Mouse (Mus musculus): ENCODE measurements around the gene Bcl7c. TPM values are rescaled to one million over a fixed set of nuclear protein-coding genes. Genes with fewer than 3 reads are reported as not detected.

Bcl7c gene
- total and polyA plus RNA-seq, 2 experiments from 2014 or later: 49.2 to 131 TPM

- H3K9me3 ChIP-seq (ENCODE audit: low read length): no peaks in the 10 kb centered on the region
- H3K4me2 ChIP-seq (ENCODE audit: low read depth, low read length, poor library complexity, severe bottlenecking): peak overlapping the region; percentile 93
- DNase-seq (ENCODE audit: low spot score): peak; percentile 11
- peak overlapping the region; percentile 94 for H3K9ac ChIP-seq (replicated peaks; ENCODE audit: low read length, poor library complexity, severe bottlenecking)
- H3K4me3 ChIP-seq (ENCODE audit: low read depth, low read length): peak overlapping the region; percentile 100
- H3K27me3 ChIP-seq (ENCODE audit: insufficient read depth, low read length): no peaks in the 10 kb centered on the region
- WGBS: under 1% methylated on average over 17 of the region's 44 CpGs
- peak overlapping the region; percentile 96 for H3K27ac ChIP-seq (ENCODE audit: low read depth, low read length)
- ATAC-seq (ENCODE audit: low FRiP score): 0 out of 2 replicates have a peak, but pooled peaks have one; percentile 45
- peaks cover 6% of the 10 kb centered on the region; the same call in 1 of the 2 replicates for H3K4me1 ChIP-seq (ENCODE audit: insufficient read depth, low read length)
- TF ChIP-seq CTCF (IDR thresholded peaks at IDR 0.05): no peak
- H3K36me3 ChIP-seq (ENCODE audit: insufficient read depth, low read length): peaks cover 30% of the 10 kb centered on the region
Measured at GRCm38 (mm10) chr7:127614511-127614890, 94.2 kb downstream of the Bcl7c start.

DNA sequence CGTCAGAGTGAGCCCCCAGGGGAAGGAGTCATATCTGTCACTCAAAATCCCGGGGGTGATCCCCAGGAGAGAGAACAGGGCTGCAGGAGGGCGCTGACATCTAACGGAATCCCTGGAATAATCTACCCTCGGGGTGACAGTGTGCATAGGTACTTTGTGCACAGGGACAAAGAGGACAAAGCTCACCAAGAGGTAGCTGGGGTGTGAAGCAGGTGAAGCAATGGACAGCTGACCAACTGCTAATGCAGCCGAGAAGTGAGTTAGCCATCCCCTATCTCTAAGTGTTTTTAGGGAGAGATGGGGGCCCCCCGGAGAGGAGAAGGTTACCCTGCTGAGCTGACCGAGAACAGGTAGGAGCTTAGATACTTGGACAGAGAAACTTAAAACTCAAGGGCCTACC, 94.6 kb downstream of the Bcl7c start:
- H3K9ac ChIP-seq (replicated peaks; ENCODE audit: low read length, poor library complexity, severe bottlenecking): peak overlapping the region; percentile 94
- H3K9me3 ChIP-seq (ENCODE audit: low read length): no peaks in the 10 kb centered on the region
- H3K4me2 ChIP-seq (ENCODE audit: low read depth, low read length, poor library complexity, severe bottlenecking): peak overlapping the region; percentile 93
- TF ChIP-seq CTCF (IDR thresholded peaks at IDR 0.05): no peak
- H3K36me3 ChIP-seq (ENCODE audit: insufficient read depth, low read length): peaks cover 33% of the 10 kb centered on the region
- H3K27me3 ChIP-seq (ENCODE audit: insufficient read depth, low read length): no peaks in the 10 kb centered on the region
- no peak for DNase-seq (ENCODE audit: low spot score)
- H3K27ac ChIP-seq (ENCODE audit: low read depth, low read length): peak overlapping the region; percentile 96; the same call in 1 of the 2 replicates
- peaks cover 6% of the 10 kb centered on the region; the same call in 1 of the 2 replicates for H3K4me1 ChIP-seq (ENCODE audit: insufficient read depth, low read length)
- peak overlapping the region; percentile 100 for H3K4me3 ChIP-seq (ENCODE audit: low read depth, low read length)
- WGBS: 14% methylated on average over 8 of the region's 8 CpGs
- no peak for ATAC-seq (ENCODE audit: low FRiP score)

DNA sequence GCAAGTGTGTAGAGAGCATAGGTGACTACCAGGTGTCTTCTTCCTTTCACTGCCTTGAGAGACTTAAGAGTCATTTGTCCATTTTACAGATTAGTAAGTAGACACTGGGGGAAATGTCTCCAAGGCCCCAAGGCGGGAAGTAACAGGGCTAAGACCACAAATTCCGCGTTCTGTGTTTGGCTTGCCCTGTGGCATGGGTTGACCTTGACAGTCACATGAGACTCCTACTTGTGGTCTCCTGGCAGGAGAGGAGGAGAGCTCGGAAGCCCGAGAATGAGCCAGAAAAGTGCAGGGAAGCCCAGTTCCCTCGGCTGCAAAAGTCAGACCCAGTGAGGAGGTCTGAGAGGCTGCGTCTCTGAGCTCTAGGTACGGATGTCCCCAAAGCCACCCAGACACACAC, 95.2 kb downstream of the Bcl7c start:
- peak overlapping the region; percentile 100; the same call in 1 of the 2 replicates for H3K4me3 ChIP-seq (ENCODE audit: low read depth, low read length)
- peak overlapping the region; percentile 94; the same call in 1 of the 2 replicates for H3K9ac ChIP-seq (replicated peaks; ENCODE audit: low read length, poor library complexity, severe bottlenecking)
- H3K27ac ChIP-seq (ENCODE audit: low read depth, low read length): no peak overlapping the region
- DNase-seq (ENCODE audit: low spot score) (no peak), ATAC-seq (ENCODE audit: low FRiP score) (no peak)
- peak overlapping the region; percentile 93; the same call in 1 of the 2 replicates for H3K4me2 ChIP-seq (ENCODE audit: low read depth, low read length, poor library complexity, severe bottlenecking)
- WGBS: 89% methylated on average over 8 of the region's 8 CpGs
- peaks cover 38% of the 10 kb centered on the region for H3K36me3 ChIP-seq (ENCODE audit: insufficient read depth, low read length)
- no peaks in the 10 kb centered on the region for H3K27me3 ChIP-seq (ENCODE audit: insufficient read depth, low read length)
- no peaks in the 10 kb centered on the region for H3K9me3 ChIP-seq (ENCODE audit: low read length)
- TF ChIP-seq CTCF (IDR thresholded peaks at IDR 0.05): no peak
- peaks cover 6% of the 10 kb centered on the region; the same call in 1 of the 2 replicates for H3K4me1 ChIP-seq (ENCODE audit: insufficient read depth, low read length)

- ATAC-seq (ENCODE audit: low FRiP score): no peak
- peaks cover 53% of the 10 kb centered on the region for H3K36me3 ChIP-seq (ENCODE audit: insufficient read depth, low read length)
- H3K4me2 ChIP-seq (ENCODE audit: low read depth, low read length, poor library complexity, severe bottlenecking): no peak overlapping the region
- no peaks in the 10 kb centered on the region for H3K9me3 ChIP-seq (ENCODE audit: low read length)
- H3K9ac ChIP-seq (replicated peaks; ENCODE audit: low read length, poor library complexity, severe bottlenecking): no peak overlapping the region
- 95% methylated on average over 26 of the region's 26 CpGs for WGBS
- H3K27ac ChIP-seq (ENCODE audit: low read depth, low read length): no peak overlapping the region
- DNase-seq (ENCODE audit: low spot score): no peak
- no peak overlapping the region for H3K4me3 ChIP-seq (ENCODE audit: low read depth, low read length)
- H3K27me3 ChIP-seq (ENCODE audit: insufficient read depth, low read length): no peaks in the 10 kb centered on the region
- TF ChIP-seq CTCF (IDR thresholded peaks at IDR 0.05): no peak
- H3K4me1 ChIP-seq (ENCODE audit: insufficient read depth, low read length): peaks cover 6% of the 10 kb centered on the region; the same call in 1 of the 2 replicates
Measured at GRCm38 (mm10) chr7:127611561-127611960, 97.2 kb downstream of the Bcl7c start.

MicroRNAs within 50 kb of the gene (microRNA counts, 519-probe panel; counts per million panel counts)
- microRNA mmu-miR-762: 528 counts per million, percentile 58 among the panel's probes with 10 or more counts

Small RNA genes within 50 kb of the gene (microRNA-seq; reads per million reads assigned to microRNA genes)
- not detected for gene Mir762 (ENCODE audit: borderline number of aligned reads)

Other genes starting within 250 kb of the Bcl7c start
- 36.2 and 38.7 TPM in 2 replicates for gene Prr14, start 249.3 kb downstream of the Bcl7c start, total RNA-seq (2014; rRNA removed)
- gene Prr14, start 249.3 kb downstream of the Bcl7c start, polyA plus RNA-seq (2015; fragmentation: Nextera tagmentation; extraction: Ambion mirVana): 28.2 and 28.3 TPM in 2 replicates
- gene Fbrs, start 229.7 kb downstream of the Bcl7c start, total RNA-seq (2014; rRNA removed): 41.0 and 44.8 TPM in 2 replicates
- gene Fbrs, start 229.7 kb downstream of the Bcl7c start, polyA plus RNA-seq (2015; fragmentation: Nextera tagmentation; extraction: Ambion mirVana): 9.6 and 11.8 TPM in 2 replicates
- gene Srcap, start 196.9 kb downstream of the Bcl7c start, total RNA-seq (2014; rRNA removed): 31.7 and 50.8 TPM in 2 replicates
- gene Srcap, start 196.9 kb downstream of the Bcl7c start, polyA plus RNA-seq (2015; fragmentation: Nextera tagmentation; extraction: Ambion mirVana): 25.9 and 30.4 TPM in 2 replicates
- gene Gm42715, start 189.3 kb downstream of the Bcl7c start, total RNA-seq (2014; rRNA removed): 19.6 and 32.1 TPM in 2 replicates
- 9.0 and 11.4 TPM in 2 replicates for gene Gm42715, start 189.3 kb downstream of the Bcl7c start, polyA plus RNA-seq (2015; fragmentation: Nextera tagmentation; extraction: Ambion mirVana)
- 1.9 and 2.7 TPM in 2 replicates for gene Tmem265, start 147.5 kb downstream of the Bcl7c start, total RNA-seq (2014; rRNA removed)
- gene Tmem265, start 147.5 kb downstream of the Bcl7c start, polyA plus RNA-seq (2015; fragmentation: Nextera tagmentation; extraction: Ambion mirVana): 8.7 and 9.7 TPM in 2 replicates
- gene Phkg2, start 135.6 kb downstream of the Bcl7c start, total RNA-seq (2014; rRNA removed): 54.0 and 60.9 TPM in 2 replicates
- gene Phkg2, start 135.6 kb downstream of the Bcl7c start, polyA plus RNA-seq (2015; fragmentation: Nextera tagmentation; extraction: Ambion mirVana): 62.5 and 64.7 TPM in 2 replicates
- gene Ccdc189, start 120.3 kb downstream of the Bcl7c start, total RNA-seq (2014; rRNA removed): 6.7 and 8.1 TPM in 2 replicates
- gene Ccdc189, start 120.3 kb downstream of the Bcl7c start, polyA plus RNA-seq (2015; fragmentation: Nextera tagmentation; extraction: Ambion mirVana): 11.8 and 13.5 TPM in 2 replicates
- gene Rnf40, start 120.2 kb downstream of the Bcl7c start, total RNA-seq (2014; rRNA removed): 34.5 and 42.9 TPM in 2 replicates
- gene Rnf40, start 120.2 kb downstream of the Bcl7c start, polyA plus RNA-seq (2015; fragmentation: Nextera tagmentation; extraction: Ambion mirVana): 38.1 and 40.9 TPM in 2 replicates
- 36.1 and 42.6 TPM in 2 replicates for gene Zfp629, start 93.1 kb downstream of the Bcl7c start, total RNA-seq (2014; rRNA removed)
- gene Zfp629, start 93.1 kb downstream of the Bcl7c start, polyA plus RNA-seq (2015; fragmentation: Nextera tagmentation; extraction: Ambion mirVana): 15.1 and 15.5 TPM in 2 replicates
- gene Ctf1, start 3.8 kb upstream of the Bcl7c start, total RNA-seq (2014; rRNA removed): 5.5 and 5.6 TPM in 2 replicates
- 3.2 and 3.8 TPM in 2 replicates for gene Ctf1, start 3.8 kb upstream of the Bcl7c start, polyA plus RNA-seq (2015; fragmentation: Nextera tagmentation; extraction: Ambion mirVana)
- not detected in 2 replicates for gene Ctf2, start 23.2 kb upstream of the Bcl7c start, total RNA-seq (2014; rRNA removed)
- not detected in 2 replicates for gene Ctf2, start 23.2 kb upstream of the Bcl7c start, polyA plus RNA-seq (2015; fragmentation: Nextera tagmentation; extraction: Ambion mirVana)
- gene Fbxl19, start 35.6 kb upstream of the Bcl7c start, total RNA-seq (2014; rRNA removed): 207 and 221 TPM in 2 replicates
- gene Fbxl19, start 35.6 kb upstream of the Bcl7c start, polyA plus RNA-seq (2015; fragmentation: Nextera tagmentation; extraction: Ambion mirVana): 5.9 and 8.3 TPM in 2 replicates
- 14.8 and 17.6 TPM in 2 replicates for gene Orai3, start 60.9 kb upstream of the Bcl7c start, total RNA-seq (2014; rRNA removed)
- 9.9 and 10.0 TPM in 2 replicates for gene Orai3, start 60.9 kb upstream of the Bcl7c start, polyA plus RNA-seq (2015; fragmentation: Nextera tagmentation; extraction: Ambion mirVana)
- 18.0 and 19.8 TPM in 2 replicates for gene Setd1a, start 67.7 kb upstream of the Bcl7c start, total RNA-seq (2014; rRNA removed)
- gene Setd1a, start 67.7 kb upstream of the Bcl7c start, polyA plus RNA-seq (2015; fragmentation: Nextera tagmentation; extraction: Ambion mirVana): 12.7 and 16.4 TPM in 2 replicates
- gene Gm49388, start 76.7 kb upstream of the Bcl7c start, total RNA-seq (2014; rRNA removed): not detected in 2 replicates
- not detected in 2 replicates for gene Gm49388, start 76.7 kb upstream of the Bcl7c start, polyA plus RNA-seq (2015; fragmentation: Nextera tagmentation; extraction: Ambion mirVana)
- 7.1 and 12.8 TPM in 2 replicates for gene Hsd3b7, start 91.7 kb upstream of the Bcl7c start, total RNA-seq (2014; rRNA removed)
- gene Hsd3b7, start 91.7 kb upstream of the Bcl7c start, polyA plus RNA-seq (2015; fragmentation: Nextera tagmentation; extraction: Ambion mirVana): 8.6 and 11.3 TPM in 2 replicates
- 6.7 and 7.1 TPM in 2 replicates for gene Stx4a, start 115.4 kb upstream of the Bcl7c start, total RNA-seq (2014; rRNA removed)
- gene Stx4a, start 115.4 kb upstream of the Bcl7c start, polyA plus RNA-seq (2015; fragmentation: Nextera tagmentation; extraction: Ambion mirVana): 20.0 and 20.7 TPM in 2 replicates
- 83.6 and 88.9 TPM in 2 replicates for gene Stx1b, start 115.6 kb upstream of the Bcl7c start, total RNA-seq (2014; rRNA removed)
- gene Stx1b, start 115.6 kb upstream of the Bcl7c start, polyA plus RNA-seq (2015; fragmentation: Nextera tagmentation; extraction: Ambion mirVana): 83.9 and 87.1 TPM in 2 replicates
- 32.3 and 33.8 TPM in 2 replicates for gene Zfp646, start 167.3 kb upstream of the Bcl7c start, total RNA-seq (2014; rRNA removed)
- gene Zfp646, start 167.3 kb upstream of the Bcl7c start, polyA plus RNA-seq (2015; fragmentation: Nextera tagmentation; extraction: Ambion mirVana): 3.8 and 4.2 TPM in 2 replicates
- 27.8 and 31.0 TPM in 2 replicates for gene Zfp668, start 167.9 kb upstream of the Bcl7c start, total RNA-seq (2014; rRNA removed)
- gene Zfp668, start 167.9 kb upstream of the Bcl7c start, polyA plus RNA-seq (2015; fragmentation: Nextera tagmentation; extraction: Ambion mirVana): 26.0 and 29.7 TPM in 2 replicates
- gene Prss53, start 182.0 kb upstream of the Bcl7c start, total RNA-seq (2014; rRNA removed): 0.55 and 1.0 TPM in 2 replicates
- 0.77 and 0.82 TPM in 2 replicates for gene Prss53, start 182.0 kb upstream of the Bcl7c start, polyA plus RNA-seq (2015; fragmentation: Nextera tagmentation; extraction: Ambion mirVana)
- 0.16 TPM in 1 of 2 replicates, not detected in the other for gene Gm21974, start 186.5 kb upstream of the Bcl7c start, total RNA-seq (2014; rRNA removed)
- not detected in 2 replicates for gene Gm21974, start 186.5 kb upstream of the Bcl7c start, polyA plus RNA-seq (2015; fragmentation: Nextera tagmentation; extraction: Ambion mirVana)
- 22.7 and 30.3 TPM in 2 replicates for gene Vkorc1, start 186.7 kb upstream of the Bcl7c start, total RNA-seq (2014; rRNA removed)
- 61.2 and 62.8 TPM in 2 replicates for gene Vkorc1, start 186.7 kb upstream of the Bcl7c start, polyA plus RNA-seq (2015; fragmentation: Nextera tagmentation; extraction: Ambion mirVana)
- gene Bckdk, start 195.1 kb upstream of the Bcl7c start, total RNA-seq (2014; rRNA removed): 47.8 and 77.7 TPM in 2 replicates
- gene Bckdk, start 195.1 kb upstream of the Bcl7c start, polyA plus RNA-seq (2015; fragmentation: Nextera tagmentation; extraction: Ambion mirVana): 52.7 and 63.7 TPM in 2 replicates
- gene Kat8, start 203.6 kb upstream of the Bcl7c start, total RNA-seq (2014; rRNA removed): 28.1 and 33.7 TPM in 2 replicates
- 34.8 TPM in 2 replicates for gene Kat8, start 203.6 kb upstream of the Bcl7c start, polyA plus RNA-seq (2015; fragmentation: Nextera tagmentation; extraction: Ambion mirVana)
- gene Prss8, start 221.2 kb upstream of the Bcl7c start, total RNA-seq (2014; rRNA removed): 0.90 and 2.7 TPM in 2 replicates
- 0.37 and 0.69 TPM in 2 replicates for gene Prss8, start 221.2 kb upstream of the Bcl7c start, polyA plus RNA-seq (2015; fragmentation: Nextera tagmentation; extraction: Ambion mirVana)
- gene Prss36, start 237.8 kb upstream of the Bcl7c start, total RNA-seq (2014; rRNA removed): 6.1 and 20.1 TPM in 2 replicates
- 13.3 and 15.5 TPM in 2 replicates for gene Prss36, start 237.8 kb upstream of the Bcl7c start, polyA plus RNA-seq (2015; fragmentation: Nextera tagmentation; extraction: Ambion mirVana)

All from midbrain, postnatal 0 days (tissue).